Mouse (Mus musculus) heart, postnatal 25 days (tissue): ENCODE data around the gene Tnrc18. TPM values are rescaled to one million over a fixed set of nuclear protein-coding genes. Genes with fewer than 3 reads are reported as not detected.

Experiments used
- DNase-seq: peaks from one replicate; pipeline ENCODE4 v3.0.0; 2022; ENCODE audit warnings: low spot score
- intact Hi-C: fragments of 180-260 bp; cut with DNase I; formaldehyde crosslinking; loops from one replicate; pipeline ENCODE4 v1.15.1; 2025
- total RNA-seq, 2 experiments: library from RNA; stranded (reverse); gene quantifications; 2 replicates each; pipeline ENCODE4 v1.2.3; 2021

The Tnrc18 gene
- total RNA-seq, 2 experiments from 2014 or later: 50.5 to 59.1 TPM

GRCm38 (mm10) chr5:142812976-142813721 lies 4.3 kb downstream of the Tnrc18 start:
- DNase-seq: peak; percentile 48
- intact Hi-C loops: loop anchor here (5.0 kb wide), 2 partner anchors 46 to 64 kb away; no protein-coding TSS in a partner anchor

- intact Hi-C loops: loop anchor here (5.0 kb wide), 2 partner anchors 45 to 65 kb away; no protein-coding TSS in a partner anchor
- no peak for DNase-seq
Observed at GRCm38 (mm10) chr5:142812621-142812975, 4.9 kb downstream of the Tnrc18 start.

- DNase-seq: no peak
- intact Hi-C loops: loop anchor here (5.0 kb wide), 2 partner anchors 45 to 65 kb away; no protein-coding TSS in a partner anchor
Observed at GRCm38 (mm10) chr5:142811870-142812443, 5.5 kb downstream of the Tnrc18 start.

- no peak for DNase-seq
- intact Hi-C loops: loop anchor here (5.0 kb wide), 2 partner anchors 44 to 66 kb away; no protein-coding TSS in a partner anchor
Observed at GRCm38 (mm10) chr5:142810710-142811599, 6.5 kb downstream of the Tnrc18 start.

- no peak for DNase-seq
- intact Hi-C loops: no loop called here
Observed at GRCm38 (mm10) chr5:142807661-142808060, 9.8 kb downstream of the Tnrc18 start.

GRCm38 (mm10) chr5:142803746-142804145 lies 13.7 kb downstream of the Tnrc18 start:
- DNase-seq: no peak
- intact Hi-C loops: no loop called here

- no peak for DNase-seq
- intact Hi-C loops: no loop called here
Observed at GRCm38 (mm10) chr5:142802884-142803283, 14.6 kb downstream of the Tnrc18 start.

GRCm38 (mm10) chr5:142801977-142802376 lies 15.5 kb downstream of the Tnrc18 start:
- no peak for DNase-seq
- intact Hi-C loops: no loop called here

- no peak for DNase-seq
- intact Hi-C loops: no loop called here
Observed at GRCm38 (mm10) chr5:142800656-142801055, 16.8 kb downstream of the Tnrc18 start.

GRCm38 (mm10) chr5:142800198-142800597 lies 17.3 kb downstream of the Tnrc18 start:
- DNase-seq: no peak
- intact Hi-C loops: no loop called here

- DNase-seq: no peak
- intact Hi-C loops: no loop called here
Observed at GRCm38 (mm10) chr5:142799259-142799658, 18.2 kb downstream of the Tnrc18 start.

- intact Hi-C loops: no loop called here
- no peak for DNase-seq
Observed at GRCm38 (mm10) chr5:142798190-142798589, 19.3 kb downstream of the Tnrc18 start.

- DNase-seq: no peak
- intact Hi-C loops: no loop called here
Observed at GRCm38 (mm10) chr5:142797620-142798019, 19.8 kb downstream of the Tnrc18 start.

GRCm38 (mm10) chr5:142796921-142797320 lies 20.5 kb downstream of the Tnrc18 start:
- no peak for DNase-seq
- intact Hi-C loops: no loop called here

GRCm38 (mm10) chr5:142794582-142794981 lies 22.9 kb downstream of the Tnrc18 start:
- peak; percentile 40 for DNase-seq
- intact Hi-C loops: no loop called here

- DNase-seq: no peak
- intact Hi-C loops: no loop called here
Observed at GRCm38 (mm10) chr5:142794161-142794560, 23.3 kb downstream of the Tnrc18 start.

- intact Hi-C loops: no loop called here
- no peak for DNase-seq
Observed at GRCm38 (mm10) chr5:142792594-142792993, 24.9 kb downstream of the Tnrc18 start.

- intact Hi-C loops: no loop called here
- no peak for DNase-seq
Observed at GRCm38 (mm10) chr5:142788279-142788678, 29.2 kb downstream of the Tnrc18 start.

GRCm38 (mm10) chr5:142787304-142787905 lies 30.1 kb downstream of the Tnrc18 start:
- no peak for DNase-seq
- intact Hi-C loops: no loop called here

GRCm38 (mm10) chr5:142786709-142787108 lies 30.8 kb downstream of the Tnrc18 start:
- intact Hi-C loops: no loop called here
- no peak for DNase-seq
